Mouse (Mus musculus): ENCODE measurements at regions not wholly inside any gene's neighbourhood (a gene's known extent, or its start where the extent isn't known, plus 50 kb on each side); places are given as distances from the start of the nearest gene placed in this dataset.

GRCm38 (mm10) chr1:18849038-18849437 is 253.8 kb upstream of the Tfap2d start:
- TF ChIP-seq CTCF (conservative IDR thresholded peaks at IDR 0.05; ENCODE audit: insufficient read depth, insufficient read length, low read depth, low read length), result no peak
- TF ChIP-seq POLR2A (IDR thresholded peaks at IDR 0.05; ENCODE audit: low read depth, low read length), result no peak

Measured in kidney, adult 2 months (tissue).